Mouse (Mus musculus) cerebral cortex, adult 2 months (tissue): ENCODE measurements around the gene Klf16.

ENCODE experiments used
- WGBS: fragments of 180-500 bp; shearing (Covaris S2); methylation state at CpG from one replicate; pipeline ENCODE4 v1.1.7; 2018; 5-methylcytosine and 5-hydroxymethylcytosine counted together

The Klf16 gene

GRCm38 (mm10) chr10:80575925-80576324 lies 1.2 kb downstream of the Klf16 start:
- WGBS, result 15% methylated on average over 17 of the region's 17 CpGs

- 54% methylated on average over 3 of the region's 3 CpGs for WGBS
These were observed 2.2 kb downstream of the Klf16 start for GRCm38 (mm10) chr10:80574896-80575295.

GRCm38 (mm10) chr10:80573944-80574343 lies 3.2 kb downstream of the Klf16 start:
- 44% methylated on average over 9 of the region's 9 CpGs for WGBS

GRCm38 (mm10) chr10:80572477-80572876 lies 4.6 kb downstream of the Klf16 start:
- 70% methylated on average over 2 of the region's 2 CpGs for WGBS

GRCm38 (mm10) chr10:80570871-80571836 lies 6.0 kb downstream of the Klf16 start:
- WGBS, result 31% methylated on average over 30 of the region's 30 CpGs

- WGBS, result 88% methylated on average over 10 of the region's 10 CpGs
These were observed 6.7 kb downstream of the Klf16 start for GRCm38 (mm10) chr10:80570419-80570818.

GRCm38 (mm10) chr10:80569664-80570066 lies 7.5 kb downstream of the Klf16 start:
- 53% methylated on average over 10 of the region's 10 CpGs for WGBS

- WGBS, result 97% methylated on average over 29 of the region's 29 CpGs
These were observed 8.2 kb downstream of the Klf16 start for GRCm38 (mm10) chr10:80568876-80569275.

GRCm38 (mm10) chr10:80566375-80567092 lies 10.6 kb downstream of the Klf16 start:
- WGBS, result 14% methylated on average over 17 of the region's 17 CpGs

GRCm38 (mm10) chr10:80561116-80561944 lies 15.8 kb downstream of the Klf16 start, which contains the start of gene Rexo1:
Gene Rexo1 (minus strand): TSS chr10:80561560.
- WGBS, result under 1% methylated on average over 69 of the region's 72 CpGs

- under 1% methylated on average over 13 of the region's 13 CpGs for WGBS
These were observed 16.5 kb downstream of the Klf16 start for GRCm38 (mm10) chr10:80560621-80561020.

- WGBS, result 90% methylated on average over 7 of the region's 7 CpGs
These were observed 17.7 kb downstream of the Klf16 start for GRCm38 (mm10) chr10:80559431-80559830.

- WGBS, result 30% methylated on average over 5 of the region's 5 CpGs
These were observed 19.7 kb downstream of the Klf16 start for GRCm38 (mm10) chr10:80557346-80557965.

GRCm38 (mm10) chr10:80553997-80554396 lies 23.1 kb downstream of the Klf16 start:
- 89% methylated on average over 6 of the region's 6 CpGs for WGBS

GRCm38 (mm10) chr10:80553575-80553974 lies 23.5 kb downstream of the Klf16 start:
- 93% methylated on average over 8 of the region's 8 CpGs for WGBS

GRCm38 (mm10) chr10:80552364-80552763 lies 24.8 kb downstream of the Klf16 start:
- WGBS, result 64% methylated on average over 9 of the region's 9 CpGs

- 83% methylated on average over 21 of the region's 21 CpGs for WGBS
These were observed 27.8 kb downstream of the Klf16 start for GRCm38 (mm10) chr10:80549279-80549678.

- 75% methylated on average over 10 of the region's 10 CpGs for WGBS
These were observed 28.6 kb downstream of the Klf16 start for GRCm38 (mm10) chr10:80548428-80549006.

- WGBS, result 88% methylated on average over 15 of the region's 15 CpGs
These were observed 29.6 kb downstream of the Klf16 start for GRCm38 (mm10) chr10:80547539-80547938.

GRCm38 (mm10) chr10:80546945-80547344 lies 30.2 kb downstream of the Klf16 start:
- 97% methylated on average over 4 of the region's 4 CpGs for whole genome bisulfite sequencing

GRCm38 (mm10) chr10:80545590-80545989 lies 31.5 kb downstream of the Klf16 start:
- 88% methylated on average over 8 of the region's 8 CpGs for WGBS
